Mouse (Mus musculus): Measurements from ENCODE around the gene Olfr1354.
"Not testable (repeated sequence)": the region's sequence is repeated elsewhere in the genome, so short reads cannot be mapped to it uniquely, and the experiment has no call there.

Gene Olfr1354

DNA sequence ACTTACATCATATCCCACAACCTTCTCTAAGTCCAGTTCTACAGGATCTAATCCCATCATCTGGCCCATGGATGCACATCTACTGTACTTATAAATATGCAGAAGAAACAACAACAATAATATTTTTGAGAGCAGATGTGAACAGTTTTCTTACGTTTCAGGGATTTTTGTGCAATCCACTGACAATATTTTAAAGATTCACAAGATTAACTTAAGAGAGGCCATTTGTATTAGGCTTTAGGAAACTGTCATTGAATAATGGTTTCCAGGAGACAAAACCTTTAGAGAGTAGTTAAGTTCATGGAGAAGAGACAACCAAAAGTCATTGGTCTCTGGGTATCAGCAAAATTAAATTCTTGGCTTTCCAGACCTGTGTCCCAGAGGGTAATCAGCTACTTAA, at the start of gene Olfr1354:
Gene Olfr1354 (plus strand): TSS at position 301 of the 400 bp plus-strand sequence.
- in situ Hi-C loops (cut with MboI, MseI) = not testable (repeated sequence)

DNA sequence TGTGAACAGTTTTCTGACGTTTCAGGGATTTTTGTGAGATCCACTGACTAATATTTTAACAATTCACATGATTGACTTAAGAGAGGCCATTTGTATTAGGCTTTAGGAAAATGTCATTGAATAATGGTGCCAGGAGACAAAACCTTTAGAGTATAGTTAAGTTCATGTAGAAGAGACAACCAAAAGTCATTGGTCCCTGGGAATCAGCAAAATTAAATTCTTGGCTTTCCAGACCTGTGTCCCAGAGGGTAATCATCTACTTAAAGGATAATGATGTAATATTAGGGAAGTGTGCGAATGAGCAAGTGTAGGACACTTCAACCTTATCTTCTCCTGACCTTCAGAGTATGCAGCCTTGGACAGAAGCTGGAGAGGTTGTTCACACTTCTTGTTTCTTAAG, 37.7 kb upstream of the Olfr1354 start, which contains the start of gene Olfr1355:
Gene Olfr1355 (plus strand): TSS at position 301 of the 400 bp plus-strand sequence.
- in situ Hi-C loops (cut with MboI, MseI) = no loop called here

DNA sequence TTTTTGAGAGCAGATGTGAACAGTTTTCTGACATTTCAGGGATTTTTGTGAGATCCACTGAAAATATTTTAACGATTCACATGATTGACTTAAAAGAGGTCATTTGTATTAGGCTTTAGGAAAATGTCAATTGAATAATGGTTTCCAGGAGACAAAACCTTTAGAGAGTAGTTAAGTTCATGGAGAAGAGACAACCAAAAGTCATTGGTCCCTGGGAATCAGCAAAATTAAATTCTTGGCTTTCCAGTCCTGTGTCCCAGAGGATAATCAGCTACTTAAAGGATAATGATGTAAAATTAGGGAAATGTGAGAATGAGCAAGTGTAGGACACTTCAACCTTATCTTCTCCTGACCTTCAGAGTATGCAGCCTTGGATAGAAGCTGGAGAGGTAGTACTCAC, 37.4 kb downstream of the Olfr1354 start, which contains the start of gene Olfr8:
Gene Olfr8 (plus strand): TSS at position 301 of the 400 bp plus-strand sequence.
- in situ Hi-C loops (cut with MboI, MseI) = not testable (repeated sequence)

DNA sequence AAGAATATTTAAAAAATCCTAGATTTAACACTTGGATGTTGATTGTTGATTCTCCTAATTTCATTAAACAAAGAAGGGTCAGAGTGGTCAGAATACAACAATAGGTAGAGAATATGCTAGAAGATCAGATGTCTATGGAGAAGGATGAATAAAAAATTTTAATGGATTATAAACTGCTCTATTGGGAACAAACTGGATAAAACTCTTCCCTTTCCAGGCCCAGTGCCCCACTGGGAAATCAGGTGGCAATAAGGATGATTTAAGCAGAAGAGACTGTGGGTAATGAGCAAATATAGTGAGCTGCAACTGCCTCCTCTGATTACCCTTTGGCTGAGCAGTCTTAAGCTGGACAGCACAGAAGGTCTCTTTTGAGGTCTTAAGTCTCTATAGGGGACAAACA, 50.0 kb downstream of the Olfr1354 start, which contains the start of gene Olfr1353:
Gene Olfr1353 (plus strand): TSS at position 301 of the 400 bp plus-strand sequence.
- in situ Hi-C loops (cut with MboI, MseI) = not testable (repeated sequence)
